Comparison of ENCODE assay signal across 9 mouse cellular contexts in the genomic region with DNA sequence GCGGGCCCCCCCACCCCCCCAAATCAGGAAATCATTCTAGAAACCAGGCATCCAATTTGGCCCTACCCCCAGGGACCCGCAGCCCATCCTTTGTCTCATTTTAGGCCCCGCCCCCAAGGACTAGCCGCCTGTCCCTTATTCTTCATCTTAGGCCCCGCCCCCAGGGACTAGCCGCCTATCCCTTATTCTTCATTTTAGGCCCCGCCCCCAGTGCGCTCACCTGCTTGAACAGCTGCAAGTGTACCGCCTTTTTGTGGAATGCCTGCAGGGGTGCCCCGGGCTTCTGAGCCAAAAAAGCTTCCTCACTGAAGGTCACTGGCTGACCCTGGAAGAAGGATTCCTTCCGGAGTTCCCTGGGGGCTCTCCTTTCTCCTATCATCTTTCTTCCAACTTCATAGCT. TPM values are rescaled to one million over a fixed set of nuclear protein-coding genes. Genes with fewer than 3 reads are reported as not detected.
DNase-seq lines count a peak whose midpoint lies in the region; ATAC-seq and TF ChIP-seq lines count a peak whose summit lies in the region.
"Had no signal": no experiment of that assay in that cellular context is flagged by ENCODE, and none has a peak within 500 bp of the region (broad histone marks: within the 10 kb centered on the region; RNA-seq: fewer than 3 reads in every experiment).

No protein-coding gene starts in this region.

- peak overlapping the region; percentile 48; the same call in 1 of the 2 replicates for H3K27ac ChIP-seq in ES-Bruce4 (ENCODE audit: insufficient read depth, low read length)
- H3K27ac ChIP-seq in embryonic facial prominence, embryonic 15.5 days (replicated peaks), result no peak overlapping the region
- no peak overlapping the region for H3K27ac ChIP-seq in kidney, embryonic 14.5 days (ENCODE audit: low read depth, low read length)
- no peak overlapping the region for H3K27ac ChIP-seq in heart, adult 2 months

- intact Hi-C loops in heart, adult 2 months (cut with DNase I), result no loop called here

- peak overlapping the region; percentile 25; the same call in 1 of the 2 replicates for H3K4me2 ChIP-seq in embryonic facial prominence, embryonic 15.5 days (replicated peaks)
- H3K4me2 ChIP-seq in kidney, embryonic 14.5 days (replicated peaks; ENCODE audit: low read depth, low read length), result peak overlapping the region; percentile 42

- 0 out of 2 replicates have a peak, but pooled peaks cover 2% of the 10 kb centered on the region for H3K36me3 ChIP-seq in ES-Bruce4 (ENCODE audit: control insufficient read depth, insufficient read depth, low read length, poor library complexity, severe bottlenecking)
- H3K36me3 ChIP-seq in embryonic facial prominence, embryonic 15.5 days, result no peaks in the 10 kb centered on the region
- H3K36me3 ChIP-seq in kidney, embryonic 14.5 days (ENCODE audit: control insufficient read depth, insufficient read depth, low read length), result no peaks in the 10 kb centered on the region
- H3K36me3 ChIP-seq in heart, adult 2 months (ENCODE audit: control insufficient read depth, insufficient read depth, low read length), result no peaks in the 10 kb centered on the region

- WGBS in embryonic facial prominence, embryonic 15.5 days, result 3% methylated on average over 11 of the region's 11 CpGs
- 3% methylated on average over 11 of the region's 11 CpGs for WGBS in kidney, embryonic 14.5 days
- 22% methylated on average over 11 of the region's 11 CpGs for WGBS in heart, adult 2 months

- no peak for TF ChIP-seq CTCF in ES-Bruce4 (IDR thresholded peaks at IDR 0.05; ENCODE audit: low read depth, low read length)
- no peak for TF ChIP-seq CTCF in heart, adult 2 months (IDR thresholded peaks at IDR 0.05)

- no peak for TF ChIP-seq POLR2A in ES-Bruce4 (IDR thresholded peaks at IDR 0.05; ENCODE audit: insufficient read depth, low read length)
- TF ChIP-seq POLR2A in heart, adult 2 months (IDR thresholded peaks at IDR 0.05; ENCODE audit: insufficient read depth, low read depth, low read length), result no peak

- H3K4me3 ChIP-seq in ES-Bruce4 (ENCODE audit: low read depth, low read length), result peak overlapping the region; percentile 69
- no peak overlapping the region for H3K4me3 ChIP-seq in embryonic facial prominence, embryonic 15.5 days (replicated peaks)
- 0 out of 2 replicates have a peak overlapping the region, but pooled peaks have one; percentile 12 for H3K4me3 ChIP-seq in kidney, embryonic 14.5 days (ENCODE audit: low read length)
- no peak overlapping the region for H3K4me3 ChIP-seq in heart, adult 2 months

- no peaks in the 10 kb centered on the region for H3K79me2 ChIP-seq in heart, adult 2 months (replicated peaks; ENCODE audit: control insufficient read depth, insufficient read depth, low read length)

- TF ChIP-seq EP300 in ES-Bruce4 (IDR thresholded peaks at IDR 0.05; ENCODE audit: insufficient read depth, low read depth, low read length), result peak; percentile 79; the same call in 1 of the 2 replicates
- TF ChIP-seq EP300 in heart, adult 2 months (IDR thresholded peaks at IDR 0.05; ENCODE audit: insufficient read depth, low read depth, low read length), result no peak

- ATAC-seq in embryonic facial prominence, embryonic 15.5 days (ENCODE audit: insufficient number of reproducible peaks, low FRiP score, low TSS enrichment, low read depth), result no peak; the same call in 1 of the 2 replicates
- ATAC-seq in kidney, embryonic 14.5 days (ENCODE audit: low FRiP score, low TSS enrichment), result peak; percentile 51; the same call in 1 of the 2 replicates
- no peak for ATAC-seq in megakaryocyte-erythroid progenitor cell, adult 5-6 weeks (replicated peaks; ENCODE audit: low FRiP score, low TSS enrichment, poor library complexity, severe bottlenecking)

- no peaks in the 10 kb centered on the region for H3K27me3 ChIP-seq in ES-Bruce4 (ENCODE audit: control insufficient read depth, insufficient read depth, low read length, poor library complexity, severe bottlenecking)
- H3K27me3 ChIP-seq in embryonic facial prominence, embryonic 15.5 days, result peaks cover 8% of the 10 kb centered on the region; the same call in 1 of the 2 replicates
- no peaks in the 10 kb centered on the region for H3K27me3 ChIP-seq in kidney, embryonic 14.5 days (ENCODE audit: control insufficient read depth, insufficient read depth, low read length)
- H3K27me3 ChIP-seq in heart, adult 2 months (ENCODE audit: control insufficient read depth, insufficient read depth, low read length), result no peaks in the 10 kb centered on the region

- peak overlapping the region; percentile 57 for H3K9ac ChIP-seq in ES-Bruce4 (ENCODE audit: low read depth, poor library complexity, severe bottlenecking)
- H3K9ac ChIP-seq in embryonic facial prominence, embryonic 15.5 days, result no peak overlapping the region
- no peak overlapping the region for H3K9ac ChIP-seq in kidney, embryonic 14.5 days (ENCODE audit: low read depth, low read length)
- H3K9ac ChIP-seq in heart, adult 2 months (ENCODE audit: low read depth, low read length), result no peak overlapping the region

- DNase-seq in lung, postnatal 36 days, result peak; percentile 77
- DNase-seq in cerebellum, adult 8-10 months, result no peak
- no peak for DNase-seq in layer of hippocampus, adult 8-10 months (ENCODE audit: low spot score in 2 of 2)
- no peak for DNase-seq in heart, adult 2 months

- H3K4me1 ChIP-seq in ES-Bruce4 (ENCODE audit: control insufficient read depth, insufficient read depth, low read length), result peaks cover 16% of the 10 kb centered on the region
- H3K4me1 ChIP-seq in embryonic facial prominence, embryonic 15.5 days, result peaks cover 2% of the 10 kb centered on the region; the same call in 1 of the 2 replicates
- no peaks in the 10 kb centered on the region for H3K4me1 ChIP-seq in kidney, embryonic 14.5 days (ENCODE audit: control insufficient read depth, insufficient read depth, low read length)
- no peaks in the 10 kb centered on the region for H3K4me1 ChIP-seq in heart, adult 2 months (ENCODE audit: control insufficient read depth, insufficient read depth, low read length)

- H3K9me3 ChIP-seq in ES-Bruce4 (replicated peaks; ENCODE audit: control insufficient read depth, insufficient read depth, low read length, poor library complexity, severe bottlenecking), result no peaks in the 10 kb centered on the region
- H3K9me3 ChIP-seq in embryonic facial prominence, embryonic 15.5 days (replicated peaks), result no peaks in the 10 kb centered on the region
- H3K9me3 ChIP-seq in kidney, embryonic 14.5 days (ENCODE audit: control insufficient read depth, low read length), result no peaks in the 10 kb centered on the region

RNA-seq across cellular contexts. Expression of a gene that starts 7.6 kb away (rescaled TPM):
- polyA plus RNA-seq in ES-Bruce4 (2011; ENCODE audit: insufficient read depth, insufficient read length, low read depth, missing spikeins), result 6.6 and 8.9 TPM in 2 replicates
- 2.6 and 4.9 TPM in 2 replicates for polyA plus RNA-seq in embryonic facial prominence, embryonic 15.5 days (2015; fragmentation: Nextera tagmentation; extraction: Ambion mirVana)
- polyA plus RNA-seq in kidney, embryonic 14.5 days (2014; fragmentation: Nextera tagmentation; extraction: Ambion mirVana), result 3.4 and 4.4 TPM in 2 replicates
- total RNA-seq in layer of hippocampus, adult 8-10 months (2022), result 1 to 10 TPM; 1.1 to 4.4 (median 3.0) TPM
- 1 to 10 TPM; 1.1 to 2.0 TPM for total RNA-seq in heart, adult 2 months (2021)
- polyA plus RNA-seq in heart, adult 2 months (2012; rRNA removed), result 5.1 and 6.0 TPM in 2 replicates
- 20.4 and 33.4 TPM in 2 replicates for total RNA-seq in megakaryocyte-erythroid progenitor cell, adult 5-6 weeks (2014; fragmentation: Nextera tagmentation)
- 0.65 and 1.8 TPM in 2 replicates for total RNA-seq in megakaryocyte-erythroid progenitor cell, adult 5-6 weeks (2017)

RNA-seq across cellular contexts. Expression of a gene that starts 11.0 kb away (rescaled TPM):
- polyA plus RNA-seq in ES-Bruce4 (2011; ENCODE audit: insufficient read depth, insufficient read length, low read depth, missing spikeins), result 24.2 and 24.5 TPM in 2 replicates
- 6.7 and 8.2 TPM in 2 replicates for polyA plus RNA-seq in embryonic facial prominence, embryonic 15.5 days (2015; fragmentation: Nextera tagmentation; extraction: Ambion mirVana)
- 12.9 and 13.2 TPM in 2 replicates for polyA plus RNA-seq in kidney, embryonic 14.5 days (2014; fragmentation: Nextera tagmentation; extraction: Ambion mirVana)
- total RNA-seq in layer of hippocampus, adult 8-10 months (2022), result 100 to 1,000 TPM; 352 to 366 (median 355) TPM
- total RNA-seq in heart, adult 2 months (2021), result 10 to 100 TPM; 63.5 to 70.9 TPM
- polyA plus RNA-seq in heart, adult 2 months (2012; rRNA removed), result 67.5 and 72.4 TPM in 2 replicates
- total RNA-seq in megakaryocyte-erythroid progenitor cell, adult 5-6 weeks (2014; fragmentation: Nextera tagmentation), result 17.9 and 21.2 TPM in 2 replicates
- 3.0 and 6.2 TPM in 2 replicates for total RNA-seq in megakaryocyte-erythroid progenitor cell, adult 5-6 weeks (2017)

RNA-seq across cellular contexts. Expression of a gene that starts 11.8 kb away (rescaled TPM):
- polyA plus RNA-seq in ES-Bruce4 (2011; ENCODE audit: insufficient read depth, insufficient read length, low read depth, missing spikeins), result 53.5 and 57.7 TPM in 2 replicates
- polyA plus RNA-seq in embryonic facial prominence, embryonic 15.5 days (2015; fragmentation: Nextera tagmentation; extraction: Ambion mirVana), result 13.0 and 14.6 TPM in 2 replicates
- polyA plus RNA-seq in kidney, embryonic 14.5 days (2014; fragmentation: Nextera tagmentation; extraction: Ambion mirVana), result 46.4 and 48.7 TPM in 2 replicates
- 1 to 10 TPM in 2 of 4 experiments, under 1 TPM in 2; 0.70 to 2.1 (median 1.4) TPM for total RNA-seq in layer of hippocampus, adult 8-10 months (2022)
- total RNA-seq in heart, adult 2 months (2021), result not detected
- polyA plus RNA-seq in heart, adult 2 months (2012; rRNA removed), result 0.26 and 1.2 TPM in 2 replicates
- total RNA-seq in megakaryocyte-erythroid progenitor cell, adult 5-6 weeks (2014; fragmentation: Nextera tagmentation), result not detected in 2 replicates
- not detected in 2 replicates for total RNA-seq in megakaryocyte-erythroid progenitor cell, adult 5-6 weeks (2017)

RNA-seq across cellular contexts. Expression of a gene that starts 16.9 kb away (rescaled TPM):
- polyA plus RNA-seq in ES-Bruce4 (2011; ENCODE audit: insufficient read depth, insufficient read length, low read depth, missing spikeins), result 5.8 and 12.6 TPM in 2 replicates
- polyA plus RNA-seq in embryonic facial prominence, embryonic 15.5 days (2015; fragmentation: Nextera tagmentation; extraction: Ambion mirVana), result 6.7 and 9.7 TPM in 2 replicates
- 23.3 and 23.8 TPM in 2 replicates for polyA plus RNA-seq in kidney, embryonic 14.5 days (2014; fragmentation: Nextera tagmentation; extraction: Ambion mirVana)
- total RNA-seq in layer of hippocampus, adult 8-10 months (2022), result 100 to 1,000 TPM; 500 to 601 (median 567) TPM
- 1 to 10 TPM; 1.5 to 2.7 TPM for total RNA-seq in heart, adult 2 months (2021)
- 4.0 and 6.1 TPM in 2 replicates for polyA plus RNA-seq in heart, adult 2 months (2012; rRNA removed)
- total RNA-seq in megakaryocyte-erythroid progenitor cell, adult 5-6 weeks (2014; fragmentation: Nextera tagmentation), result not detected in 2 replicates
- total RNA-seq in megakaryocyte-erythroid progenitor cell, adult 5-6 weeks (2017), result 0.08 TPM in 1 of 2 replicates, not detected in the other

RNA-seq across cellular contexts. Expression of a gene that starts 29.2 kb away (rescaled TPM):
- polyA plus RNA-seq in ES-Bruce4 (2011; ENCODE audit: insufficient read depth, insufficient read length, low read depth, missing spikeins), result not detected in 2 replicates
- polyA plus RNA-seq in embryonic facial prominence, embryonic 15.5 days (2015; fragmentation: Nextera tagmentation; extraction: Ambion mirVana), result not detected in 2 replicates
- 0.16 TPM in 1 of 2 replicates, not detected in the other for polyA plus RNA-seq in kidney, embryonic 14.5 days (2014; fragmentation: Nextera tagmentation; extraction: Ambion mirVana)
- not detected for total RNA-seq in layer of hippocampus, adult 8-10 months (2022)
- not detected for total RNA-seq in heart, adult 2 months (2021)
- polyA plus RNA-seq in heart, adult 2 months (2012; rRNA removed), result 0.18 TPM in 1 of 2 replicates, not detected in the other
- not detected in 2 replicates for total RNA-seq in megakaryocyte-erythroid progenitor cell, adult 5-6 weeks (2014; fragmentation: Nextera tagmentation)
- total RNA-seq in megakaryocyte-erythroid progenitor cell, adult 5-6 weeks (2017), result 0.91 TPM in 1 of 2 replicates, not detected in the other
- polyA plus RNA-seq: heart, postnatal 0 days had no signal

Comparison
In these comparisons a context has a peak if more than half of its experiments do, and no peak if none do; other contexts are left out.
1. H3K4me3 ChIP-seq: peak in ES-Bruce4 (single experiment) and kidney, embryonic 14.5 days (single experiment); none in embryonic facial prominence, embryonic 15.5 days (single experiment) and heart, adult 2 months (single experiment).